Mouse (Mus musculus) MN1 (cell line): ENCODE measurements around the gene Ube2j1.

Experiments used
- DNase-seq: peaks from one replicate; pipeline ENCODE4 v3.0.0-alpha.2; 2016; ENCODE audit warnings: low spot score

Ube2j1 gene

DNA sequence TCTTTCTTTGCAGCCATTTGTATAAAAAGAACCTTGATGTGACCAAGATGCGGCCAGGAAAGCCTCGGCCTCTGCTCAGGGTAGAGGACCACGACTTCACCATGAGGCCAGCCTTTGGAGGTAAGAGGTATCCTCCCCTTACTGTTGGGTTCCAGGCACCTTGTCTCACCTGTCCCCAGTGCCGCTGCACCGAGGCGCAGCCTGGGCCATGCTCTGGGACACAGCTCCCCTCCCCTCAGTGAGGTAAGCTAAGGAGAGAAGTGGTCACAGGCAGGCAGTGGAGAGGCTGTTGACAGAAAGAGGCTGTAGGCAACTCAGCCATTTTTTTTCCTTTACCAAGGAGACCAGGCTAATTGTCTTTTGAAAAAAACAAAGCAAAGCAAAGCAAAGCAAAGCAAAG, 40.1 kb downstream of the Ube2j1 start:
- DNase-seq, result no peak

DNA sequence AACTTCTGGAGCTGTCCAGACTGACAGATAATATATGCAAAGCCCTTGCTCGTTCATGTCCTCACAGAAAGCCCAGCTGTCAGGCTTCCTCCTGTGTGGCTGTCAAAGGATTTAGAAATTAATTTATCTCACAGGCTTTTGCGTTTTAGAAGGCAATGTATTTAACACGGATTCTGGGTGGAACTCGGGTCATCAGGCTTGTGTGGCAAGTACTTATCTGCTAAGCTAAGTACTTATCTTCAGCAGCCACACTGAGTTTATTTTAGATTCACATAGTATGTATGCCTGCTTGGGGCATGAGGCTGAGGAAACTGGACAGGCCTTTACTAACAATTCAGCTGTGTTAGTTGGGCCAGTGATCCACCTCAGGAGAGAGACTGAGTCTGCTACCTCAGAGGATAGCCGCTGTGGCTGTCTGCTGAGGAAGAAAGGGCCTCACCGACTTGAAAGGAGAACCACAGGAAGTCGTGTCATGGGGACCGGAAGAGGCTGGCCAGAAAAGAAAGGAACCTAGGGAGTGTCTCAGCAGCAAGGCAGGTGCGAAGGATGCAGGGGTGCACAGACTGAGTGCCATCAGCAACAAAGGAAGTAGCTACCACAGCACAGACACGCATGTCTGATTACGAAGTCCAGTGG, 41.4 kb downstream of the Ube2j1 start:
- DNase-seq, result no peak

DNA sequence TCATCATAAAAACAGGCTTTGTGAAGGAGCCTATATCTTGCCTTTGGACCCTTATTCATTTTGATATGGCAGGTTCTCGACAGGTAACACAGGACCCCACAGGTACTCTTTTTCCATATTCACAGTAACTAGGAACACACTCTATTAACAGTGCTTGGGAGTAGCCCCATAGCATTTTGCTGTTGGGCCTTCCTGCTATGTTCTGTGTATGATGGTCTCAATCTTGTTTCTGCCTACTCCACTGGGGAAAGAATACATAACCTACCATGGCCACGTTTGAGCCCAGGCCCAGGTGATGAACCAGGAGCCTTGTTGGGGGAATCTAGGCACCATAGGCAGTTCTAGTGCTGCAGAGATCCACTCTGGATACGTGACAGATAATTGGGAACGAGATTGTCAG, 43.2 kb downstream of the Ube2j1 start:
- no peak for DNase-seq

DNA sequence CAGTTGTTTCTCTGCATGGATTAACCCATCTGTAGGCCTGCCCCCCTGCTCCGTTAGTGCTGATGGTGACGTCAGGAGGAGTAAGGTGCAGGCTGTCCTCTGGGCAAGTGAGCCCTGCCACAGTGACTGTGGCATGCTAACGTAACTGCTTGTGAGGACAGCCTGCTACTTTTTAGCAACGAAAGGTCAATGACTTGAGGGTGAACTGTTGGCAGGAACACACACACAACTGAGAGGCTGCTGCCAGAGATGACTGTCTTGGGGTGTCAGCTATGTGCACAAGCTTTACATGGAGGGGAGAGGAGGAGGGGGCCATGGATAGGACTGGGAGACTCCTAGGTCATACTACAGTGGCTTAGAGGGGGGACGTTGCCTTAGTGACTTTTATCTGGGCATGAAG, 43.6 kb downstream of the Ube2j1 start:
- DNase-seq, result no peak

DNA sequence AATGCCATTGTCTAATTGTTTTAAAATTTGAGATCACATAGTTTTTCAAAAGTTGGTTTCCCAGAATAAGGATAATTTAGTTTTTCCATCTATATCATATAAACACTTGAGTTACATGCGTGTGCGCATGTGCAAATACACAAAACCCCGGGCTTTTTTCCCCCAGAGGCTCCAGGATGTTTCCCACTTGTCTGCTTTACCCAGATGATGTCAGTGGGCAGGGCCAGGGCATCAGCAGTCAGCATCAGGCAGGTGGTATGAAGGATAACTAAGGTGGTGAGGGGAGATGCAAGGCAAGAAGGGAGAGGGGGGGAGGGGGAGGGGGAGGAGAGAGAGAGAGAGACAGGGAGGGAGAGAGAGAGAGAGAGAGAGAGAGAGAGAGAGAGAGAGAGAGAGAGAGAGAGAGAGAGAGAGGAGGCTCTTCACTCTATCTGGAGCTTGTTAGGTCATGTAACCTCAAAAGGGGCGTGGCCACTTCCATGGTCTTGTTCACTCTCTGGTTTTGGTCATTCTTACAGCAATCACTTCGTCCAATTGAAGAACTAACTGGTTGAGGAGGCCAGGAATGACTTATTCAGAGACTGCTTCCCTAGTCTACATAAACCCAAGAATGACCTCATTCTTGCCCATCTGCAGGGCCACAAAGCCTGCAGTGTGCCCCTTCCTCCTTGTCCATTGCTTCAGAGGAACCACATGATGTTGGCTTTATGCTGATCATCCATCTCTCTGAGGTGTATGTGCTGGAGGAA, 44.7 kb downstream of the Ube2j1 start:
- no peak for DNase-seq

DNA sequence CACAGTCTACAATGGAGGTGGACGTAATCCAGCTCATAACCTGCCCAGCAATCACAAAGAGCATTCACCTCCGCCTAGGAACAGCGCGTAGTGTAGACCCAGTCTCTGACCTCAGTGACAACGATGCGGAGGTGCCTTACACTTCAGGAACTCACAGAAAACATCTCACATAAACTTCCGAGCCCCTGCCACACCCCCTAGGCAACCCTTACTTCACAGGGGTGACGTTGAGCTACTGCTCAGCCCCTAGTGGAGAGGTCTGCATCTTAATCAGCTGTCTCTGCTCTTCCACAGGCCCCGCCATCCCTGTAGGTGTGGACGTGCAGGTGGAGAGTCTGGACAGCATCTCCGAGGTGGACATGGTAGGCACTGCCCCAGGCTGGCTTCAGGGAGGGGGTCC, 45.9 kb downstream of the Ube2j1 start:
- DNase-seq, result no peak

DNA sequence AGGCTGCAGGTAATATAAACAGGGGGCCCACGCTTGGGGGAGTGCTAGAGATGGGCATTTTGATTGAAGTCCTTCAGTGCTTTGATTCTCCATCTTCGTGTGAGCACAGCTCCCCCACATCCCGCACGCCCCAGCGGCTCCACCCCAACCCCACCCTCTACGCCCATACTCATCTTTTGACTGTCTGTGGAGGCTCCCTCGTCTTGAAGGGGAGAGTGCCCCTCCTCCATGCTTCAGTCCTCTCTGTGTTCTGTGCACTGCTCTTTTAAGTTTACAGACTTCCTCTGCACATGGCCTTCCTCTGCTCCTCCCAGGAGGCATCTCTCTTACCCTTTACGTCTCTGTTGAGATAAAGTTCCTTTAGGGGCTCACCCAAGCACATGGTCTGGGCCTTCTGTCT, 46.5 kb downstream of the Ube2j1 start:
- no peak for DNase-seq

DNA sequence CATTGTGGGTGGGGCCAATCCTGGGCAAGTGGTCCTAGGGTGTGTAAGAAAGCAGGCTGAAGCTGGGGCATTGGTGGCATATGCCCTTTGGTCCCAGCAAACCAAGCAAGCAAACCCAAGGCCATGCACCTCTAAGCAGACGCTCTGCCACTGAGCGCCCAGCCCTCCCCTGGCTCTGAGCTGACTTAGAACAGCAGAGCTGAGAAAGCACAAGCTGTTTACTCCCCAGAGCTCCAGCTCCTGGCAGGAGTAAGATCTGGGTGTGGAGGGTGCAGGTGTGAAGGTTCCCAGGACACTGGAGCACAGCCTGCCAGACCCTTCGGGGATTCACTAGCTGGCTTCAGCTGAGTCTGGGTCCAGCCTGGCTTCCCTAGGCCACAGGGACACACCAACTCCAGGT, 47.3 kb downstream of the Ube2j1 start:
- no peak for DNase-seq

DNA sequence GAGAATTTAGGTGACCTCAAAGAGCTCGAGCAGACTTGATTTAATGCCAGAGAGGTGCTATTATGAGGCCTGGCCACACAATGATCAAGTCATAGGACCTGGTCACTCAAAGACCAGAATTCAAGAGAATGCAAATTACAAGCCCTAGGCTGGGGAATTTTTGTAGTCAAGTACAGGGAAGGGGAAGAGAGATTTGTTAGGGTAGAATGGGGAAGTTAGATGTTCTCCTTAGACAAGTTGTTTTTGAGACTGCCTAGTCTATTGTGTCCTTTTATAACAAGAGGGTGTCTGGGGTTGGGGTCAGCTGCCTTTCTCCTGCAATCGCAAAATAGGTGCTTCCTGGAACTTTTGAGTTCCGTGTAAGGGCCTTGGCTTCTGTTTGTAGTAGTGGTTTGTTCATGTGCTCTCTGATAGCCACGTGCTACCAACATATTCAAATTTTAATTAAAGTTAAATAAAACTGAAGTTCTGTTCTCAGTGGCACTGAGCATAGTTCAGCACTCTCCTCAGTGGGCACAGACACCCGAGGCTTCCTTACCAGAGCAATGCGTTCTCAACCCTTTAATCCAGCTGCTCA, 68.0 kb downstream of the Ube2j1 start:
- DNase-seq, result no peak
